Mouse (Mus musculus): ENCODE measurements around the gene Gm3233.
"Not testable (repeated sequence)": the region's sequence is repeated elsewhere in the genome, so short reads cannot be mapped to it uniquely, and the experiment has no call there.

Gm3233 gene

DNA sequence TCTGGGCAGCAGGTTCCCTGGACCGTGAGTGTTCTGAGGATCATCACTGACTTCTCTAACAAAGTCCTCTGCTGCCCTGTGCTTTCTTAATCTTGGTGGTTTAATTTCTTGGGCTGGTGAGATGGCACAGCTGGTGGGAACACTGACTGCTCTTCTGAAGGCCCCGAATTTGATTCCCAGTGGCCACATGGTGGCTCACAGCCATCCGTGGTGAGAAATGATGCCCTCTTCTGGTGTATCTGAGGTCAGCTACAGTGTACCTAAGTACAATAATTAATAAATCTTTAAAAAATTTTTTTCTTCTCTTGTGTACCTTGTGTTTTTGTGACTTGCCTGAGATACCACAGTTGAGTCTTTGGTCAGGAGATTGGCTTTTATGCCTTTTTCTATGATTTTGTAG lies 7.2 kb downstream of the Gm3233 start:
- H3K36me3 ChIP-seq (ENCODE audit: control insufficient read depth, insufficient read depth, low read length, poor library complexity, severe bottlenecking); H3K27me3 ChIP-seq (ENCODE audit: control insufficient read depth, insufficient read depth, low read length, poor library complexity, severe bottlenecking): not testable (repeated sequence)
- peak; percentile 15 for DNase-seq (ENCODE audit: low read depth, low spot score)

DNA sequence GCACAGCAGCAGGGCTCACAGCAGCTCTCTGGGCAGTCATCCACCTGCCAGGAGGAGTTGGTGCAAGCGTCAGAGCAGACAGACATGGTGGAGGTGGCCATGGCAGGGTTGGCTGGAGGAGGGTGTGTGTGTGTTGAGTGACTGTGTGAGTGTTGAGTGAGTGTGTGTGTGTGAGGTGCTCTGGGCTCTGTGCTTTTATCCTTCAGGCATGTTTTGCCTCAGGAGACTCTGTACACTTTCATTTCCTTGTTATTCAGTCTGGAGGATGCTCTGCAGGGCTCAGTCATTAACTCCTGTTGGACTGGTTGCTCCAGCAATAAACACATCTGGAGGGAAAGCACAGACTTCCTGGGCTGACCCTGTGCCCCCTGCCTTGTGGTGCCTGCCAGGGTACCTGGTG lies 8.2 kb downstream of the Gm3233 start, which contains the start of gene Gm9736:
Gene Gm9736, minus strand, starts transcription at position 101 of the 400 bp plus-strand sequence.
- not testable (repeated sequence) for H3K36me3 ChIP-seq (ENCODE audit: control insufficient read depth, insufficient read depth, low read length, poor library complexity, severe bottlenecking); DNase-seq (ENCODE audit: low read depth, low spot score); H3K27me3 ChIP-seq (ENCODE audit: control insufficient read depth, insufficient read depth, low read length, poor library complexity, severe bottlenecking)

DNA sequence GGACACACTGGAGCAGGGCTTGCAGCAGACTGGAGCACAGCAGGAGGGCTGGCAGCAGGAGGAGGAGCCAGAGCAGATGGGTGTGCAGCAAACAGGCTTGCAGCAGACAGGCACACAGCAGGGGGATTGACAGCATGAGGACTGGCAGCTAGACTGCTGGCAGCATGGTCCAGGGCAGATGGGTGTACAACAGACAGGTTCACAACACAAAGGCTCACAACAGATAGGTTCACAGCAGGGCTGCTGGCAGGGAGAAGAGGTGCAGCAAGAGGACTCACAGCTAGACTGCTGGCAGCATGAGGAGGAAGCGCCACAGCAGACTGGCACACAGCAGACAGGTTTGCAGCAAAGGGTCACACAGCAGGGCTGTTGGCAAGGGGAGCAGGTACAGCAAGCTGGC lies 8.8 kb downstream of the Gm3233 start:
- H3K27me3 ChIP-seq (ENCODE audit: control insufficient read depth, insufficient read depth, low read length, poor library complexity, severe bottlenecking); H3K36me3 ChIP-seq (ENCODE audit: control insufficient read depth, insufficient read depth, low read length, poor library complexity, severe bottlenecking); DNase-seq (ENCODE audit: low read depth, low spot score): not testable (repeated sequence)

DNA sequence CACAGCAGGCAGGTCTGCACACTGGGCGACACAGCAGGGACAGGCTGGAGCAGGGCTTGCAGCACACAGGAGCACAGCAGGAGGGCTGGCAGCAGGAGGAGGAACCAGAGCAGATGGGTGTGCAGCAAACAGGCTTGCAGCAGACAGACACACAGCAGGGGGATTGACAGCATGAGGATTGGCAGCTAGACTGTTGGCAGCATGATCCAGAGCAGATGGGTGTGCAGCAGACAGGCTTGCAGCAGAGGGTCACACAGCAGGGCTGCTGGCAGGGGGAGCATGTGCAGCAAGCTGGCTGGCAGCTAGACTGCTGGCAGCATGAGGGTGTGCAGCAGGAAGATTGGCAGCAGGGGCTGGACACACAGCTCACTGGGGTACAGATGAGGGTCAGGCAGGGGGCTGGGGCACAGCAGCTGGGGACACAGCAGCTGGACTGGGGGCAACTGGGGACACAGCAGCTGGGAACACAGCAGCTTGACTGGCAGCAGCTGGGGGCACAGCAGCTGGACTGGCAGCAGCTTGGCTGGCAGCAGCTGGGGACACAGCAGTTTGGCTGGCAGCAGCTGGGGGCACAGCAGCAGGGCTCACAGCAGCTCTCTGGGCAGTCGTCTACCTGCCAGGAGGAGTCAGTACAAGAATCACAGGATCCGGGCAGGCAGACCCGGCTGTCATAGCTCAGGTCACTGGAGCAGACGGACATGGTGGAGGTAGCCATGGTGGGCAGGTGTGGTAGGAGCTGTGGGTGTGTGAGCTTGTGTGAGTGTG lies 17.4 kb downstream of the Gm3233 start, which contains the start of gene Gm18596:
Gene Gm18596, minus strand, starts transcription at position 715 of the 765 bp plus-strand sequence.
- not testable (repeated sequence) for DNase-seq (ENCODE audit: low read depth, low spot score); H3K27me3 ChIP-seq (ENCODE audit: control insufficient read depth, insufficient read depth, low read length, poor library complexity, severe bottlenecking); H3K36me3 ChIP-seq (ENCODE audit: control insufficient read depth, insufficient read depth, low read length, poor library complexity, severe bottlenecking)

DNA sequence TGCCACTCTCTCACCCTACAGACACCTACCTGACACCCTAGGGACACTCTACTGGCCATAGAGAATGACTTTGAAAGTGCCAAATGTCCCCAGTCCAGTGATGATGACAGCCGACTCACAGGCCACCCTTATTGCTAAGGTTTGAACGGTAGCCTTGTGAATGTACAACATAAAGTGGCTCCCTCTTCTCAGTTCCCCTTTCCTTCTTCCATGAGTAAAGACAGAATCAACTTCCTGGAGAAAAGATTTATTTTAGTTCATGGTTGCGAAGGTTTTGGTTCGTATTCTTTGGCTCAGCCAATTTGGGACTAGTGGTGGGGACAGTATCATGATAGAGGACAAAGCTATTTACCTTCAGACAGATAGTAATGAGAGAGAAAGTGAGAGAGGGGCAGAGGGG lies 20.6 kb downstream of the Gm3233 start:
- no peaks in the 10 kb centered on the region for H3K27me3 ChIP-seq (ENCODE audit: control insufficient read depth, insufficient read depth, low read length, poor library complexity, severe bottlenecking)
- no peaks in the 10 kb centered on the region for H3K36me3 ChIP-seq (ENCODE audit: control insufficient read depth, insufficient read depth, low read length, poor library complexity, severe bottlenecking)
- DNase-seq (ENCODE audit: low read depth, low spot score), result no peak

DNA sequence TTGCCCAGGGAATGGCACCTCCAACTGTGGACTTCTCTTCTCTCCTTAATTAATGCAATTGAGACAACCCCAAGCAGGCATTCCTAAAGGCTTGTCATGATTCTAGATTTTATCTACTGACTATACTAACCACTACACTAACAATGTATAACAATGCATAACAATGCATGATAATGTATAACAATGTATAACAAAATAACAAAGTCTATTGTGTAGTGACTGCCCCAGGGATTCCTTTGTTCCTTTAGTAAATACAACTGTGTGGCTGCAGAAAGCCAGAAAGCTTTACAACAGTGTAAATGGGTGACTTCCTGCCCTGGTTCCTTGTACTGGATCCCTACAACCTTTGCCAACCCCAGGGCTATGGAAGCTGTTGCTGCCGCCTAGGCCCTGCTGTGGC lies 23.6 kb downstream of the Gm3233 start:
- H3K27me3 ChIP-seq (ENCODE audit: control insufficient read depth, insufficient read depth, low read length, poor library complexity, severe bottlenecking), result no peaks in the 10 kb centered on the region
- H3K36me3 ChIP-seq (ENCODE audit: control insufficient read depth, insufficient read depth, low read length, poor library complexity, severe bottlenecking), result no peaks in the 10 kb centered on the region
- DNase-seq (ENCODE audit: low read depth, low spot score), result no peak

DNA sequence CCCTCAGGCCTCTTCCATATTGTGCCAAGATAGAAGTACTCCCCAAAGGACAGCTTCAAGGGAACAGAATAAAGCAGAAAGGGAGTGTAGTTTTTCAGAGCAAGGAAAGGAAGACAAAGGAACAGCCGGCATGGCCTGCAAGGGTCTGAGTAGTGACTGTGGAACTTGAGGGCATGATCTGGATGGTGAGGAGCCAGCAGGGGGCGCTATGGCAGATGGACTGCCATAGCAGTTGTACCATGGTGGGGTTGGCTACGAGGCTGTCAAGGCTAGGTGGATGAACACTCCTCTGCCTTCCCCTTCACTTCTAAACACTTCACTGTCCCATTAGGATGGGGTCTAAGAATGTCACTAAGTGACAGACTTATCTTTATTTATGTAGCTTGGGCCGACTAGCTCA lies 30.2 kb downstream of the Gm3233 start:
- H3K27me3 ChIP-seq (ENCODE audit: control insufficient read depth, insufficient read depth, low read length, poor library complexity, severe bottlenecking), result no peaks in the 10 kb centered on the region
- H3K36me3 ChIP-seq (ENCODE audit: control insufficient read depth, insufficient read depth, low read length, poor library complexity, severe bottlenecking), result no peaks in the 10 kb centered on the region
- DNase-seq (ENCODE audit: low read depth, low spot score), result peak; percentile 26

DNA sequence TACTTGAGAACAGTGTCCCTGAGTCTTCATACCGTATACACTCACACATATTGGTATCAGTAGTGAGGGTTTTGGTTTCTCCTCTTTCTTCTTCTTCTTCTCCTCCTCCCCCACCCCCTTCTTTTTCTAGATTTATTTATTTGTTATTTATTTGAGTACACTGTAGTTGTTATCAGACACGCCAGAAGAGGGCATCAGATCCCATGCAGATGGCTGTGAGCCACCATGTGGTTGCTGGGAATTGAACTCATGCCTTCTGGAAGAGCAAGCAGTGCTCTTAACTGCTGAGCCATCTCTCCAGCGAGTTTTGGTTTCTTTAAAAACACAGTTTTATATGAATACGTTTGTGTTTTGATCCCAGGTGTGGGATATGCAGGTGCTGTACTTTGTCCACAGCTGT lies 31.2 kb downstream of the Gm3233 start:
- DNase-seq (ENCODE audit: low read depth, low spot score), result no peak
- Histone ChIP-seq H3K27me3 (ENCODE audit: control insufficient read depth, insufficient read depth, low read length, poor library complexity, severe bottlenecking) (no peaks in the 10 kb centered on the region), H3K36me3 (ENCODE audit: control insufficient read depth, insufficient read depth, low read length, poor library complexity, severe bottlenecking) (no peaks in the 10 kb centered on the region)

DNA sequence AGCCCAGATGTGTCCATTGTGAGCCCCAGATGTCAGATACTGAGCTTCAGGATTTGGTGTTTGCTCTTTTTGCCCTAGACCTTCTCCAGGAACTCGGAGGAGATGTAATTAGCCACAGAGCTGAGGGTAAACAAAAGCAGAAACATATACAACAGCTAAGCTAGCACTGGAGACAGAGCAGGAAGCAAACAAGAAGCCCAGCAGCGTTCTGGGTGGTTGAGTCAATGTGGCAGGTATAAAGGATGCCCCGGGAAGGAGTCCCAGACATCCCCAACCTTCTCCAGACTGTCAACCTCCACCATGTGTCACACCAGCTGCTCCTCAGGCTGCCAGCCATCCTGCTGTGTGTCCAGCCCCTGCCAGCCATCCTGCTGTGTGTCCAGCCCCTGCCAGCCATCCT lies 33.3 kb downstream of the Gm3233 start, which contains the start of gene Gm10100:
Gene Gm10100, plus strand, starts transcription at position 301 of the 400 bp plus-strand sequence.
- Histone ChIP-seq H3K36me3 (ENCODE audit: control insufficient read depth, insufficient read depth, low read length, poor library complexity, severe bottlenecking) (no peaks in the 10 kb centered on the region), H3K27me3 (ENCODE audit: control insufficient read depth, insufficient read depth, low read length, poor library complexity, severe bottlenecking) (no peaks in the 10 kb centered on the region)
- DNase-seq (ENCODE audit: low read depth, low spot score), result no peak

DNA sequence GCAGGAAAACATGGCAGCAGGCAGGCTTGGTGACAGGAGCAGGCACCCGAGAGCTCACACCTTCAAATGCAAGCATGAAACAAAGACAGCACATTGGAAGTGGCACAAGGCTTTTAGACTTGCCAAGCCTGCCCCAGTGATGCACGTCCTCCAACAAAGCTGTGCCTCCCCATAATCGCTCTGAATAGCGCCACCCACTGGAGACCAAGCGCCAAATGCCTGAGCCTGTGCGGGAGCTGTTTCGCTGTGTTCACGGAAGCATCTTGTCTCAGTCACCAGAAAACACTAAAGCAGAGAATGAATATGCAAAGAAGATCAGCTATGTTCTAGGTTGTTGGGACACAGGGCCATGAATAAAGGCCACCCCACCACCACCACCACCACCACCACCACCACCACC lies 34.6 kb downstream of the Gm3233 start:
- Histone ChIP-seq H3K27me3 (ENCODE audit: control insufficient read depth, insufficient read depth, low read length, poor library complexity, severe bottlenecking) (no peaks in the 10 kb centered on the region), H3K36me3 (ENCODE audit: control insufficient read depth, insufficient read depth, low read length, poor library complexity, severe bottlenecking) (no peaks in the 10 kb centered on the region)
- DNase-seq (ENCODE audit: low read depth, low spot score), result no peak

DNA sequence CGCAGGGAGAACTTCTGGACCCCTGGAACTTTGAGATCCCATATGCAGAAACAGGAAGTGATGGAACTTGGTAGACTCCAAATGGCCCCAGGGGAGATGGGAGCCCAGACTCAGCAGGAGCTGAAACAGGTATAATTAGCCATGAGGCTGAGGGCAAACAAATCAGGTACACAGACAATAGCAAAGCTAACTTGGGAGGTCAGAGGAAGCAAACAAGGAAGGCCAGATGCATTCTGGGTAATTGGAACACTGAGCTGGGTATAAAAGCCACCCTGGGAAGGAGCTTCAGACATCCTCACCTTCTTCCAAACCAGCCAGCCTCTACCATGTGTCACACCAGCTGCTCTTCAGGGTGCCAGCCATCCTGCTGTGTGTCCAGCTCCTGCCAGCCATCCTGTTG lies 39.2 kb downstream of the Gm3233 start, which contains the start of gene Krtap12-1:
Gene Krtap12-1, plus strand, starts transcription at position 301 of the 400 bp plus-strand sequence.
- H3K36me3 ChIP-seq (ENCODE audit: control insufficient read depth, insufficient read depth, low read length, poor library complexity, severe bottlenecking); H3K27me3 ChIP-seq (ENCODE audit: control insufficient read depth, insufficient read depth, low read length, poor library complexity, severe bottlenecking); DNase-seq (ENCODE audit: low read depth, low spot score): not testable (repeated sequence)

DNA sequence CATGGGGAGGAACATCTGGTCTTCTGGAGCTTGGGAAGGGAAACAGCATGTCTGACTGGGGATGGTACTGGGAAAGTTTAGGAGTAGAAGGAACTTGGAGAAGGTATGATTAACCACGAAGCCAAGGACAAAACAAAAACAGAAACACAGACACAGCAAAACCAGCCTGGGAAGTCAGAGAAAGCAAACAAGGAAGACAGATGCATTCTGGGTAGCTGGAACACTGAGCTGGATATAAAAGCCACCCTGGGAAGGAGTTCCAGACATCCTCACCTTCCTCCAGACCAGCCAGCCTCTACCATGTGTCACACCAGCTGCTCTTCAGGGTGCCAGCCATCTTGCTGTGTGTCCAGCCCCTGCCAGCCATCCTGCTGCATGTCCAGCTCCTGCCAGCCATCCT lies 44.0 kb downstream of the Gm3233 start, which contains the start of gene Gm10142:
Gene Gm10142, plus strand, starts transcription at position 301 of the 400 bp plus-strand sequence.
- Histone ChIP-seq H3K36me3 (ENCODE audit: control insufficient read depth, insufficient read depth, low read length, poor library complexity, severe bottlenecking) (no peaks in the 10 kb centered on the region), H3K27me3 (ENCODE audit: control insufficient read depth, insufficient read depth, low read length, poor library complexity, severe bottlenecking) (no peaks in the 10 kb centered on the region)
- DNase-seq (ENCODE audit: low read depth, low spot score), result no peak

DNA sequence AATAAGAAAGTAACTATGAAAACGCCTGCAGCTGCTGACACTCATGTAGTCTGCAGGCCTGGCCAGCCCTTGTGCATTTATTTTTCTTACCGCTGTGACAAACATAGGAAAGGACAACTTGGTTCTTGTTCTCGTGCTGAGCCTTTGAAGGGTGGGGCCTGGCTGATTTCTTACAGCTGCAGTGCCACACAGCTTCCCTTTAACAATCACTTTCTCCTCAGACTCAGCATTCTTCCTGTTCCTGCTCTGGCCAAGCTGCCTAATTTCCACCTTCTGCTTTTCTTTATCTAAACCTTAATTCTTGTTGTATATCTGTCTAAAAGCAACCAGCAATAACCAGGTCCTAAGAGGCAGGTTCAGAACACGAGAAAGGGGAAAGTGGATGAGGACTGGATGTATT lies 45.7 kb downstream of the Gm3233 start:
- Histone ChIP-seq H3K36me3 (ENCODE audit: control insufficient read depth, insufficient read depth, low read length, poor library complexity, severe bottlenecking) (no peaks in the 10 kb centered on the region), H3K27me3 (ENCODE audit: control insufficient read depth, insufficient read depth, low read length, poor library complexity, severe bottlenecking) (no peaks in the 10 kb centered on the region)
- no peak for DNase-seq (ENCODE audit: low read depth, low spot score)

DNA sequence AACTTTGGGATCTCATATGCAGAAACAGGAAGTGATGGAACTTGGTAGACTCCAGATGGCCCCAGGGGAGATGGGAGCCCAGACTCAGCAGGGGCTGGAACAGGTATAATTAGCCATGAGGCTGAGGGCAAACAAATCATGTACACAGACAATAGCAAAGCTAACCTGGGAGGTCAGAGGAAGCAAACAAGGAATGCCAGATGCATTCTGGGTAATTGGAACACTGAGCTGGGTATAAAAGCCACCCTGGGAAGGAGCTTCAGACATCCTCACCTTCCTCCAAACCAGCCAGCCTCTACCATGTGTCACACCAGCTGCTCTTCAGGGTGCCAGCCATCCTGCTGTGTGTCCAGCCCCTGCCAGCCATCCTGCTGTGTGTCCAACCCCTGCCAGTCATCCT lies 48.3 kb downstream of the Gm3233 start, which contains the start of gene Gm10024:
Gene Gm10024, plus strand, starts transcription at position 301 of the 400 bp plus-strand sequence.
- H3K27me3 ChIP-seq (ENCODE audit: control insufficient read depth, insufficient read depth, low read length, poor library complexity, severe bottlenecking); DNase-seq (ENCODE audit: low read depth, low spot score); H3K36me3 ChIP-seq (ENCODE audit: control insufficient read depth, insufficient read depth, low read length, poor library complexity, severe bottlenecking): not testable (repeated sequence)

DNA sequence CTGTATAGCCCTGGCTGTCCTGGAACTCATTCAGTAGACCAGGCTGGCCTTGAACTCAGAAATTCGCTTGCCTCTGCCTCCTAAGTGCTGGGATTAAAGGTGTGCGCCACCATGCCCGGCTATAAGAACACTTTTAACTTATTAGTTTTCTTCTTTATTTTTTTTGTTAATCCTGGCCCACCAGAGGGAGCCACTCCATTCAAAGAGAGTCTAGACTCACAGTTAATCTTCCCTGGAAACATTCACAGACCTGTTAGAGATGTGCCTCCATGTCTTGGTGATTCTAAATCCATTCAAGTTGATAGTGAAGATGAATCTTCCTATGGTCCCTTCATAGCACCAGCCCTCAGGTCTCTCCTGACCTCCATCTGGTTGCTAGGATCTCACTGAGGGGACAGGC lies 49.7 kb downstream of the Gm3233 start:
- no peaks in the 10 kb centered on the region for H3K27me3 ChIP-seq (ENCODE audit: control insufficient read depth, insufficient read depth, low read length, poor library complexity, severe bottlenecking)
- no peak for DNase-seq (ENCODE audit: low read depth, low spot score)
- H3K36me3 ChIP-seq (ENCODE audit: control insufficient read depth, insufficient read depth, low read length, poor library complexity, severe bottlenecking), result no peaks in the 10 kb centered on the region

Measured in splenic B cell, adult 2 months (primary cell).